Comparison of ENCODE assay signal across 9 mouse cellular contexts in genomic region chr4:108165152-108165895, GRCm38 (mm10). TPM values are rescaled to one million over a fixed set of nuclear protein-coding genes. Genes with fewer than 3 reads are reported as not detected.
DNase-seq lines count a peak whose midpoint lies in the region; ATAC-seq lines count a peak whose summit lies in the region.
"Had no signal": no experiment of that assay in that cellular context is flagged by ENCODE, and none has a peak within 500 bp of the region (broad histone marks: within the 10 kb centered on the region; RNA-seq: fewer than 3 reads in every experiment).

TSS of gene Echdc2 (plus strand) at chr4:108165437.

- peak within 1 kb of the TSS; percentile 91 for H3K4me2 ChIP-seq in hindbrain, embryonic 16.5 days (ENCODE audit: low read length)
- peak within 1 kb of the TSS; percentile 91 for H3K4me2 ChIP-seq in limb, embryonic 12.5 days
- peak within 1 kb of the TSS; percentile 96 for H3K4me2 ChIP-seq in midbrain, embryonic 15.5 days

- H3K4me1 ChIP-seq in hindbrain, embryonic 16.5 days (ENCODE audit: control insufficient read depth, insufficient read depth, low read depth, low read length), result peaks cover 3% of the 10 kb centered on the region; the same call in 1 of the 2 replicates
- H3K4me1 ChIP-seq in limb, embryonic 12.5 days (replicated peaks), result no peaks in the 10 kb centered on the region
- peaks cover 10% of the 10 kb centered on the region for H3K4me1 ChIP-seq in midbrain, embryonic 15.5 days

- under 1% methylated on average over 43 of the region's 43 CpGs for WGBS in hindbrain, embryonic 16.5 days
- 2% methylated on average over 43 of the region's 43 CpGs for WGBS in limb, embryonic 12.5 days
- WGBS in midbrain, embryonic 15.5 days, result 1% methylated on average over 43 of the region's 43 CpGs

- no peaks in the 10 kb centered on the region for H3K36me3 ChIP-seq in hindbrain, embryonic 16.5 days (ENCODE audit: control insufficient read depth, insufficient read depth, low read length)
- H3K36me3 ChIP-seq in limb, embryonic 12.5 days, result peaks cover 10% of the 10 kb centered on the region; the same call in 1 of the 2 replicates
- H3K36me3 ChIP-seq in midbrain, embryonic 15.5 days (replicated peaks), result no peaks in the 10 kb centered on the region
- H3K36me3 ChIP-seq: G1E had no signal

- H3K9me3 ChIP-seq in hindbrain, embryonic 16.5 days (ENCODE audit: control insufficient read depth, low read length), result no peaks in the 10 kb centered on the region
- no peaks in the 10 kb centered on the region for H3K9me3 ChIP-seq in limb, embryonic 12.5 days
- no peaks in the 10 kb centered on the region for H3K9me3 ChIP-seq in midbrain, embryonic 15.5 days
- H3K9me3 ChIP-seq: G1E had no signal

- peak within 1 kb of the TSS; percentile 67 for H3K4me3 ChIP-seq in hindbrain, embryonic 16.5 days (ENCODE audit: low read length)
- peak within 1 kb of the TSS; percentile 68 for H3K4me3 ChIP-seq in limb, embryonic 12.5 days (replicated peaks)
- H3K4me3 ChIP-seq in midbrain, embryonic 15.5 days, result peak within 1 kb of the TSS; percentile 60

- ATAC-seq in hindbrain, embryonic 16.5 days, result peak; percentile 70
- ATAC-seq in limb, embryonic 12.5 days (ENCODE audit: insufficient number of reproducible peaks, insufficient read depth, low FRiP score, low TSS enrichment, low read depth), result 0 out of 2 replicates have a peak, but pooled peaks have one; percentile 66
- peak; percentile 56; the same call in 1 of the 2 replicates for ATAC-seq in midbrain, embryonic 15.5 days (replicated peaks)

- H3K27me3 ChIP-seq in hindbrain, embryonic 16.5 days (replicated peaks; ENCODE audit: control insufficient read depth, insufficient read depth, low read length), result no peaks in the 10 kb centered on the region; the same call in 1 of the 2 replicates
- H3K27me3 ChIP-seq in limb, embryonic 12.5 days, result 0 out of 2 replicates have a peak, but pooled peaks cover 5% of the 10 kb centered on the region
- H3K27me3 ChIP-seq in midbrain, embryonic 15.5 days (replicated peaks), result 0 out of 2 replicates have a peak, but pooled peaks cover 3% of the 10 kb centered on the region

- peak in 1 of 2 experiments; percentile 7 for DNase-seq in layer of hippocampus, adult 18-20 months (ENCODE audit: low spot score in 2 of 2)
- no peak for DNase-seq in layer of hippocampus, adult 9-10 months (ENCODE audit: low spot score)
- peak; percentile 68 to 70 for DNase-seq in cerebellum, postnatal 14 days
- DNase-seq in gastrocnemius, postnatal 10 days, result peak; percentile 34
- DNase-seq in testis, postnatal 14 days (ENCODE audit: low spot score), result peak; percentile 15

- peak within 1 kb of the TSS; percentile 79 for H3K9ac ChIP-seq in hindbrain, embryonic 16.5 days (ENCODE audit: low read depth, low read length)
- peak within 1 kb of the TSS; percentile 80 for H3K9ac ChIP-seq in limb, embryonic 12.5 days (replicated peaks)
- H3K9ac ChIP-seq in midbrain, embryonic 15.5 days, result peak within 1 kb of the TSS; percentile 66

- H3K27ac ChIP-seq in hindbrain, embryonic 16.5 days (ENCODE audit: low read depth, low read length), result no peak within 1 kb of the TSS
- no peak within 1 kb of the TSS for H3K27ac ChIP-seq in limb, embryonic 12.5 days
- no peak within 1 kb of the TSS for H3K27ac ChIP-seq in midbrain, embryonic 15.5 days

RNA-seq across cellular contexts. Expression of gene Echdc2, which starts in this region (rescaled TPM):
- total RNA-seq in layer of hippocampus, adult 18-20 months (2021), result 10 to 100 TPM; 16.5 to 17.7 TPM
- total RNA-seq in gastrocnemius, postnatal 10 days (2021), result 1 to 10 TPM; 3.1 to 3.4 TPM
- 12.5 and 14.2 TPM in 2 replicates for polyA plus RNA-seq in hindbrain, embryonic 16.5 days (2015; fragmentation: Nextera tagmentation; extraction: Ambion mirVana)
- polyA plus RNA-seq in limb, embryonic 12.5 days (2016; fragmentation: Nextera tagmentation; extraction: Ambion mirVana), result 40.0 and 41.1 TPM in 2 replicates
- 7.2 and 9.6 TPM in 2 replicates for polyA plus RNA-seq in midbrain, embryonic 15.5 days (2015; fragmentation: Nextera tagmentation; extraction: Ambion mirVana)
- polyA plus RNA-seq: G1E had no signal
